ENCODE assay signal across 28 mouse cellular contexts in genomic region chr15:42280810-42281209, GRCm38 (mm10).
"Had no signal": no experiment of that assay in that cellular context is flagged by ENCODE, and none has a peak within 500 bp of the region (broad histone marks: within the 10 kb centered on the region; RNA-seq: fewer than 3 reads in every experiment).

No protein-coding gene starts in this region.

- H3K9ac ChIP-seq: embryonic facial prominence, embryonic 12.5 days; embryonic facial prominence, embryonic 13.5 days; embryonic facial prominence, embryonic 15.5 days; forebrain, embryonic 12.5 days; forebrain, embryonic 13.5 days; forebrain, embryonic 15.5 days; forebrain, postnatal 0 days had no signal

- H3K36me3 ChIP-seq: embryonic facial prominence, embryonic 10.5 days; embryonic facial prominence, embryonic 12.5 days; embryonic facial prominence, embryonic 13.5 days; embryonic facial prominence, embryonic 15.5 days; forebrain, embryonic 10.5 days; forebrain, embryonic 12.5 days; forebrain, embryonic 15.5 days had no signal

- DNase-seq: cerebellum, adult 18-20 months; cerebellum, adult 2 months; cerebellum, adult 8-10 months; cerebellum, adult 9-10 months; cerebellum, adult 9-11 months; cerebellum, postnatal 10 days; cerebellum, postnatal 14 days; cerebellum, postnatal 25 days; cerebellum, postnatal 36 days; embryo, embryonic 11 days; forebrain, postnatal 0 days; gastrocnemius, adult 2 months; gastrocnemius, postnatal 10 days; gastrocnemius, postnatal 14 days; gastrocnemius, postnatal 25 days; gastrocnemius, postnatal 36 days; heart, adult 11 months had no signal

- H3K4me1 ChIP-seq: embryonic facial prominence, embryonic 10.5 days; embryonic facial prominence, embryonic 12.5 days; embryonic facial prominence, embryonic 13.5 days; embryonic facial prominence, embryonic 15.5 days; forebrain, embryonic 10.5 days; forebrain, embryonic 12.5 days; forebrain, embryonic 13.5 days; forebrain, embryonic 15.5 days had no signal

- H3K27me3 ChIP-seq: embryonic facial prominence, embryonic 12.5 days; embryonic facial prominence, embryonic 13.5 days; embryonic facial prominence, embryonic 15.5 days; forebrain, embryonic 12.5 days; forebrain, embryonic 13.5 days; forebrain, embryonic 15.5 days had no signal

- H3K9me3 ChIP-seq: embryonic facial prominence, embryonic 10.5 days; embryonic facial prominence, embryonic 12.5 days; embryonic facial prominence, embryonic 13.5 days; embryonic facial prominence, embryonic 15.5 days; forebrain, embryonic 10.5 days; forebrain, embryonic 12.5 days; forebrain, embryonic 13.5 days; forebrain, embryonic 15.5 days had no signal

- H3K27ac ChIP-seq: embryonic facial prominence, embryonic 10.5 days; embryonic facial prominence, embryonic 12.5 days; embryonic facial prominence, embryonic 13.5 days; embryonic facial prominence, embryonic 15.5 days; forebrain, embryonic 10.5 days; forebrain, embryonic 12.5 days; forebrain, embryonic 13.5 days; forebrain, embryonic 15.5 days; gastrocnemius, adult 2 months had no signal

- H3K4me3 ChIP-seq: embryonic facial prominence, embryonic 10.5 days; embryonic facial prominence, embryonic 12.5 days; embryonic facial prominence, embryonic 13.5 days; embryonic facial prominence, embryonic 15.5 days; erythroblast, embryonic 14.5 days; forebrain, embryonic 10.5 days; forebrain, embryonic 12.5 days; forebrain, embryonic 13.5 days; forebrain, embryonic 15.5 days; gastrocnemius, adult 2 months had no signal

- H3K4me2 ChIP-seq: embryonic facial prominence, embryonic 12.5 days; embryonic facial prominence, embryonic 13.5 days; embryonic facial prominence, embryonic 15.5 days; forebrain, embryonic 12.5 days; forebrain, embryonic 13.5 days; forebrain, embryonic 15.5 days had no signal

- ATAC-seq: forebrain, embryonic 13.5 days; forebrain, embryonic 14.5 days; forebrain, embryonic 15.5 days; forebrain, embryonic 16.5 days; forebrain, postnatal 0 days had no signal
